Mouse (Mus musculus): ENCODE results near the gene Fmnl1. TPM values are rescaled to one million over a fixed set of nuclear protein-coding genes. Genes with fewer than 3 reads are reported as not detected.
"Not testable (repeated sequence)": the region's sequence is repeated elsewhere in the genome, so short reads cannot be mapped to it uniquely, and the experiment has no call there.

Fmnl1 gene
- total RNA-seq, 1 experiment from 2014 or later, result 383 TPM

DNA sequence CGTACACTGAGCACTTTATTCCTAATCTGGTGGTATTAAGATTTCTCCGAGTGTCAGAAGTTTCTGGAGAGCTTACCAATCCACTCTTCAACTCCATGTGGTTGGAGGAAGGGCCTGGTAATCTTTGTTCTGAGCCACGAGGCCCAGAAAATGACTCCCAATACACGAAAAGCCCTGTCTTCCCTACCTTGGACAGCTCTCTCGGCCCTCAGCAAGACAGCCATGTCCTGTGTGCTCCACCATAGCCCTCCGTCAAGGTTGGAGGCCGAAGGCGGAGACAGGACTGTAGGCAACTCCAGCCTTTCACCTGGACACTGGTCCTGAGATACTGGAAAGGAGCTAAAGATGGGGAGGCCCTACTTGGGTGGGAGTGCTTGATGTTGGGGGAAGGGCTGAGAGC, 39.4 kb downstream of the Fmnl1 start:
- no peak for ATAC-seq (ENCODE audit: extremely low read depth, insufficient number of reproducible peaks, low FRiP score, poor library complexity, severe bottlenecking)

DNA sequence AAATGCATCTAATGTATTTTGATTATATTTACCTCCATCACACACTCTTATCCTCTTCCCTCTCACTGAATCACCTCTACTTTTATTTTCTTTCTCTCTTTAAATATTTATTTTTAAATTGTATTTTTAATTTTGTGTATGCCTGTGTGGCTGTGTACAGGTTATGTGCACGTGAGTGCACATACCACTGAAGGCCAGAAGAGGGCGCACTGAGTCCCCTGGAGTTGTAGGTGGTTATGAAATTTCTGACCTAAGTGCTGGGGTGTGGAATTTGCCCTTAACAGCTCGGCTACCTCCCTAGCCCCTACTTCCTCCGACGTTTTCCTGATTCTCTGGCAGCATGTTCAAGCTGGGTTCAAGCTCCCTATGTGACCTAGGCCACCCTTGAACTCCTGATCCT, 42.8 kb downstream of the Fmnl1 start:
- ATAC-seq (ENCODE audit: extremely low read depth, insufficient number of reproducible peaks, low FRiP score, poor library complexity, severe bottlenecking), result no peak

DNA sequence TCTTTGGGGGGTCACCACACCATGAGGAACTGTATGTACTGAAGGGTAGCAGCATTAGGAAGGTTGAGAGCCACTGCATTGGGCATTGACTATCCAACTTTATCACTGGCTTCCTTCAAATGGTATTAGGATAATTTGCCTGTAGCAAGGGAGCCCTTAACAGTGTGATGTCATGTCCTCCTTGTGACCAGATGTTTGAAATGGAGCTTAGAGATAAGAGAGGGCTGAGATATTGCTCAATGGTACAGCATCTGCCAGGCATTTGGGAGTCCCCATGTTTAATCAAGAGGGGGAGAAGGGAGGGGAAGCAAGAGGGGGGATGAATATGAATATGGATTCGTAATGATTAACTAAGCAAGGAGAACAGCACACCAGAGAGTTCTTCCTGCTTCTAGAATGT, 44.4 kb downstream of the Fmnl1 start:
- ATAC-seq (ENCODE audit: extremely low read depth, insufficient number of reproducible peaks, low FRiP score, poor library complexity, severe bottlenecking), result no peak

DNA sequence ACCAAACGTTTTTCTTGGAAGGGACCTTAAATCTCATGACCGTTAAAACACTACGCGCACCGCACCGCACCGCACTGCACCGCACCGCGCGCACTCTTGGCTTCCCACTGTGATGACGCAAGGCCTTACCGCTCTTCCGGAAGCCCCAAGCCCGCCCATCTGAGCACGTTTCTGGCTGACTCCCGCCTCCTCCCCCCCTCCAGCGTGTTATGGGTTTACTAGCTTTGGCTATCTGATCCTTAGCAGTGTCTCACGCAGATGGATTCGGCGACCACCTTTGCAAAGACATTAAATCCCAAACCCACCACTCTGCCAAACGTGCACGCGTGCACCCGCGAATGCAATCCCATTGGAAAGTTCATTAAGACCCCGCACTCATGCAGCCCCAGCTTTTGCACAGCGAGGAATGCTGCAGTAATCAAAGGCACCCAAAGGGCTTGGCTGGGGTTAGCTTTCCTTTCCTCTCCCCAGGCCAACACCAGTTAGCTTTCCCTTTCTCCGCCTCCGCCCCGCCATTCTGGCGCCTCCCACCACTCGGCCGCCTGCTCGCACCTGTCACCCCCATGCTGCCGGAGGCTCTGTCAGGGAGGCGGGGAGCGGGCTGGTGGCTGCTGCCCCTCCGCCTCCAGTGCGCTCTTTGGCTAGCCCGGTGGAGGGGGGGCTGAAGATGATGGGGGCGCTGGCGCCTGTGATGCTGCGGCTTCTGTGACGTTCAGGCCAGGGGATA, 47.0 kb downstream of the Fmnl1 start, which contains the start of gene Spata32:
TSS of gene Spata32 (minus strand) at position 643 of the 727 bp plus-strand sequence.
- peak; percentile 81 for ATAC-seq (ENCODE audit: extremely low read depth, insufficient number of reproducible peaks, low FRiP score, poor library complexity, severe bottlenecking)

GRCm38 (mm10) chr11:103218517-103218901, 47.6 kb downstream of the Fmnl1 start:
- no peak for ATAC-seq (ENCODE audit: extremely low read depth, insufficient number of reproducible peaks, low FRiP score, poor library complexity, severe bottlenecking)

- no peak for ATAC-seq (ENCODE audit: extremely low read depth, insufficient number of reproducible peaks, low FRiP score, poor library complexity, severe bottlenecking)
These were observed 48.4 kb downstream of the Fmnl1 start for GRCm38 (mm10) chr11:103219259-103219658.

DNA sequence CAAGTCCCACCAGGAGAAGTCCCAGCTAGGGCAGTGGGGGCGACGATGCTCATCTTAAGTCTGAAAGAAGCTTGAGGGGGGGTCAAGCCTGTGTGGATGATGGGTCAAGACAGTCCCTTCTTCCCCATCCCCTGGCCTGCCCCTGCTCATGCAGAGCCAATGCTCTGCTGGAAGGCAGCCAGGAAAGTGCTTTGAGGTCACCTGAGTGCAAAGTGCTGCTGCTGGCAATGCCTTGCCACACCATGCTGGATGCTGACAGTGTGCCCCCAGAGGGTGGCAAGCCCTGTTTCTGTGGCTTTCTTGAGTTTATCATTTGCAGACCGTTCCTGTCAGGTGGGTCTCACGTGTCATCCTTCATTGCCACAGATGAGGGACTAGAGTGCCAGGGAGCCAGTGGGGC, 49.1 kb downstream of the Fmnl1 start:
- ATAC-seq (ENCODE audit: extremely low read depth, insufficient number of reproducible peaks, low FRiP score, poor library complexity, severe bottlenecking), result no peak

DNA sequence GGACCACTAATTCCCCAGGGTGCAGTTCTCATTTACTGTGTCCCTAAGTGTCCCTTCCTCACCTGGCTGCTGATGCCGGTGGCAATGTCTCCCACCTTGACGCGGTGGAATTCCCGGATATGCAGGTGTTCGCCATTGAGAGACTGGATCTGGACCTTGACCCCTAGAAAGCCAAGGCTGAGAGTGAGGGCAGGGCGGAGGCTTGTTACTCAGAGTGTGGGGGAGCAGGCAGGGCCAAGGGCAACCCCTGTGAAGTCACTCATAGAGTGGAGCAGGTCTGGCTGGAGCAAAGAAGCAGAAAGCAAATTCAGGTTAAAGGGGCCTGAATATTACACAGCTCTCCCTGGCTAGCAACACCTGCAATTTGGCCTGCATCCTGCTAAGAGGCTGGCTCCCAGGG, 50.5 kb downstream of the Fmnl1 start:
- no peak for ATAC-seq (ENCODE audit: extremely low read depth, insufficient number of reproducible peaks, low FRiP score, poor library complexity, severe bottlenecking)

DNA sequence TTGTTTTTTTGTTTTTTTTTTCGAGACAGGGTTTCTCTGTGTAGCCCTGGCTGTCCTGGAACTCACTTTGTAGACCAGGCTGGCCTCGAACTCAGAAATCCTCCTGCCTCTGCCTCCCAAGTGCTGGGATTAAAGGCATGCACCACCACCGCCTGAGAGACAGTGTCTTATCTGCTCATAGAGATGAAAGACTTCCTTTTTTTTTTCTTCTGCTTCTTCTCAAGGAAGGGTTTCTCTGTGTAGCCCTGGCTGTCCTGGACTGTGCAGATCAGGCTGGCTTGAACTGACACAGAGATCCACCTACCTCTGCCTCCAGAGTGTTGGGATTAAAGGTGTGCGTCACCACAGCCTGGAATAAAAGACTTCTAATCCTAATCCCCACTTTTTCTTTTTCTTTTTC, 51.8 kb downstream of the Fmnl1 start:
- ATAC-seq (ENCODE audit: extremely low read depth, insufficient number of reproducible peaks, low FRiP score, poor library complexity, severe bottlenecking), result not testable (repeated sequence)

GRCm38 (mm10) chr11:103223444-103223843, 52.5 kb downstream of the Fmnl1 start:
- no peak for ATAC-seq (ENCODE audit: extremely low read depth, insufficient number of reproducible peaks, low FRiP score, poor library complexity, severe bottlenecking)

- ATAC-seq (ENCODE audit: extremely low read depth, insufficient number of reproducible peaks, low FRiP score, poor library complexity, severe bottlenecking), result no peak
These were observed 53.1 kb downstream of the Fmnl1 start for GRCm38 (mm10) chr11:103223951-103224456.

DNA sequence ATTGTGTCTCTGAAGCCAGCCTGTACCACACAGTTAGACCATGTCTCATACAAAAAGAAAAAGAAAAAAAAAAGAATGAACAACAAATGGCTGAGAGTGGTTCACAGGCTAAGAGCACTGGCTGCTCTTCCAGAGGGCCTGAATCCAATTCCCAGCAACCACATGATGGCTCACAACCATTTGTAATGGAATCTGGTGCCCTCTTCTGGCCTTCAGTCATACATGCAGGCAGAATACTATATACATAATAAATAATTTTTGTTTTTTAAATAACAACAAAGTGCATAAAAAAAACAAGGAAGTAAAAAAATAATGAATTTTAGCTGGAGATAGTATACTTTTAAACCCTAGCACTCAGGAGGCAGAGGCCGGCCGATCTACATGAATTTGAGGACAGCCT, 58.7 kb downstream of the Fmnl1 start:
- no peak for ATAC-seq (ENCODE audit: extremely low read depth, insufficient number of reproducible peaks, low FRiP score, poor library complexity, severe bottlenecking)

DNA sequence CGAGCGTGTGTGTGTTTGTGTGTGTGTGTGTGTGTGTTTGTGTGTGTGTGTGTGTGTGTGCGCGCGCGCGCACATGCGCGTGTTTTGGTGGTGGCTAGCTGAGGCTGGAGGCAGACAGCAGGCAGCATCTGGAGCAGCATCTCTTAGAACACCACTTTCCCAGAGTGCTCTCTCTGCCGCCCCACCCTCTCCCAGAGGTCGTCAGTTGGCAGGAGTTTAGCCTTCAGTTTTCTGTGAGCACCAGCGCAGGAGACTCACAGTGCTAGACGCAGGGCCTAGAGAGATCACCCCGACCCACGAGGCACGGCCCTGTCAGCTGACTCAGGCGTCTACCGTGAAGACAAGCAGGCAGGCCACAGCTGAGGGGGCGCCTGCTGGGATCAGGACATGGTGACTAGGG, 59.7 kb downstream of the Fmnl1 start:
- ATAC-seq (ENCODE audit: extremely low read depth, insufficient number of reproducible peaks, low FRiP score, poor library complexity, severe bottlenecking), result no peak

- ATAC-seq (ENCODE audit: extremely low read depth, insufficient number of reproducible peaks, low FRiP score, poor library complexity, severe bottlenecking), result no peak
These were observed 60.5 kb downstream of the Fmnl1 start for GRCm38 (mm10) chr11:103231367-103231766.

GRCm38 (mm10) chr11:103232966-103233365, 62.1 kb downstream of the Fmnl1 start:
- ATAC-seq (ENCODE audit: extremely low read depth, insufficient number of reproducible peaks, low FRiP score, poor library complexity, severe bottlenecking), result peak; percentile 74

- ATAC-seq (ENCODE audit: extremely low read depth, insufficient number of reproducible peaks, low FRiP score, poor library complexity, severe bottlenecking), result no peak
These were observed 63.5 kb downstream of the Fmnl1 start for GRCm38 (mm10) chr11:103234447-103234846.

DNA sequence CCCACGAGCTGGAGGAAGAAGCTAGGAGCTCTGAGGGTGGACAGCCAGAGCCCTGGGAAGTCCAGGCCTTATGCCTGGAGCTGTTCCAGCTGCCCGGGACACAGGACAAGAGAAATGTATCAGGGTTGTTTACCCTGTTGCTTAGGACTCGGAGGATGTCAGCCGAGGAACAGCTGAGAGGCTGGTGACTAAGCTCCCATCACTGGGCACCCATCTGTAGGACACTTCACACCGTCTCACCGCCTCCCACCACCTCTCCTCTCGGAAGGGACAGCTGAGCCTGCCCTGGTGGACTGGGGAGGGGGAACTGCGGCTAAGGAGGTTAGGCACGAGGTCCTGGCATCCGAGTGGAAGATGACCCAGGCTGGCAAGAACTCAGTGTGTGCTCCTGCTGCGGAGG, 64.8 kb downstream of the Fmnl1 start:
- ATAC-seq (ENCODE audit: extremely low read depth, insufficient number of reproducible peaks, low FRiP score, poor library complexity, severe bottlenecking), result no peak

GRCm38 (mm10) chr11:103236431-103236830, 65.5 kb downstream of the Fmnl1 start:
- no peak for ATAC-seq (ENCODE audit: extremely low read depth, insufficient number of reproducible peaks, low FRiP score, poor library complexity, severe bottlenecking)

DNA sequence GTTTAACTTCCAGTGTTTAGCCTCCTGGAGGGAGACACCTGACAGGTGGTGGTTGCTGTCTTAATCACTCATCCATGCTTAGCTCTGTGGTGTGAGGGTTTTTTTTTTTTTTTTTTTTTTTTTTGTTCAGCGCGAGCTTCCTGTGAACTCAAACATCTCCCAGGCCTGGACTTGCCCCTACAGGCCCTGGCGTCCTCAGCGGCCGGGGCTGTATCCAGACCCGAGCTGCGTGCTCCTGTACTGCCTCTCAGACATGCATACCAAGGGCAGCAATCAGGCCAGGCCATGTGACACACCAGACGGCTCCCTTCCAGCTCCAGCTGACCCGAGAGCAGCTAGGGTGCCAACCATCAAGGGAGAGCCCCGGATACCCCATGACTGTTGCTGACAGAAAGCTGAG, 66.0 kb downstream of the Fmnl1 start:
- ATAC-seq (ENCODE audit: extremely low read depth, insufficient number of reproducible peaks, low FRiP score, poor library complexity, severe bottlenecking), result no peak

DNA sequence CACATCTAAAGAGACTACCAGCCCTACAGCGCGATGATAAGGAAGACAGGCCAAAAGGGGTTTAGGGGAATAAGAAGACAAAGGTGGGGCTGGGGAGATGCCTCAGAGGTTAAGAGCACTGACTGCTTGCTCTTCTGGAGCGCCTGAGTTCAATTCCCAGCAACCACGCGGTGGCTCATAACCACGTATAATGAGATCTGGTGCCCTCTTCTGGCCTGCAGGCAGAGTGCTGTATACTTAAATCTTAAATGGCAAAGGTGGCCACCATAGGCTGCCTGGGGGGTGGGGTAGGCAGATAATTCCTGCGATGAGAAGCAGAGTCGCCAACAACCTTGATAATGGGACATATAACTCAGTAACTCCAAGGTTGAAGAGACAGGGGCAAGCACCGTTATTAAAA, 66.8 kb downstream of the Fmnl1 start:
- no peak for ATAC-seq (ENCODE audit: extremely low read depth, insufficient number of reproducible peaks, low FRiP score, poor library complexity, severe bottlenecking)

- no peak for ATAC-seq (ENCODE audit: extremely low read depth, insufficient number of reproducible peaks, low FRiP score, poor library complexity, severe bottlenecking)
These were observed 69.8 kb downstream of the Fmnl1 start for GRCm38 (mm10) chr11:103240740-103241139.

Measured in neutrophil, adult 5-6 weeks (primary cell).